Mouse (Mus musculus): ENCODE results near the gene Zic2.

Zic2 gene

DNA sequence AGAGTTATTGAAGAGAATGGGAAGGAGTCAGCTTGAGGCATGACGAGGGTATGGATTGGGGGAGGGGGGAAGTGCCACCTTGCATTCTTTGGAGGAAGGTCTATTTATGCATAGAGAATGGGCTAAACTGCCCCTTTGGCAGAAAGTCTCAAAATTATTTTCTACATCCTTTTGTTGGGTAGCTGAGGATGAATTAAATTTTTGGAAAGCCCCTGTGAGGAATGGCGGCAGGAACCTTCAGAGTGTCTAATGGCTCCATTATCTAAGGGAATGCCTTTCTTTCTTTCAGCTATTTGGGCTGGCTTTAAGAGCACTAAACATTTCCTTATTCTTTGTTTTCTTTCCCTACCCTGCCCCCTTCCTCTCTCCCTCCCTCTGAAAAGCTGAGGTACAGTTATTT lies 5.1 kb downstream of the Zic2 start:
- TF ChIP-seq GATA4 (IDR thresholded peaks at IDR 0.05; ENCODE audit: insufficient replicate concordance, low read length), result no peak

DNA sequence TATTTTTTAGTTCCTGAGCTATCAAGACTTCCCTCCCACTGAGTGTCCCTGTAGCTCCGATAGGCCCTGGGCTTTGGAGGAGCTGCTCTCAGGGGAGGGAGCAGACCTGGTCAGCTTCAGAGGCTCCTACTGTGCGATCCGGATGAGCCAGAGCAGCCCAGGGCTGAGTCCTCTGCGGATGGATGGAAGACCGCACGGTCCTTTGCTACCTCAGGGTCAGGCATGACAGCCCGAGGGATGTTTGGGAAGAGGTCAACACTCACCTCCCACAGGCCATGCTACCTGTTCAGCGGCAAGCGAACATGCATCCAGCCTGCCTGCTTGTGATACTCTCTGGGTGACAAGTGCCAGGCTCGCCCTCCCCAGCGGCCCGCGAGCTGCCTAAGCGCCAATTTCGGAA lies 5.9 kb downstream of the Zic2 start:
- TF ChIP-seq GATA4 (IDR thresholded peaks at IDR 0.05; ENCODE audit: insufficient replicate concordance, low read length), result no peak

DNA sequence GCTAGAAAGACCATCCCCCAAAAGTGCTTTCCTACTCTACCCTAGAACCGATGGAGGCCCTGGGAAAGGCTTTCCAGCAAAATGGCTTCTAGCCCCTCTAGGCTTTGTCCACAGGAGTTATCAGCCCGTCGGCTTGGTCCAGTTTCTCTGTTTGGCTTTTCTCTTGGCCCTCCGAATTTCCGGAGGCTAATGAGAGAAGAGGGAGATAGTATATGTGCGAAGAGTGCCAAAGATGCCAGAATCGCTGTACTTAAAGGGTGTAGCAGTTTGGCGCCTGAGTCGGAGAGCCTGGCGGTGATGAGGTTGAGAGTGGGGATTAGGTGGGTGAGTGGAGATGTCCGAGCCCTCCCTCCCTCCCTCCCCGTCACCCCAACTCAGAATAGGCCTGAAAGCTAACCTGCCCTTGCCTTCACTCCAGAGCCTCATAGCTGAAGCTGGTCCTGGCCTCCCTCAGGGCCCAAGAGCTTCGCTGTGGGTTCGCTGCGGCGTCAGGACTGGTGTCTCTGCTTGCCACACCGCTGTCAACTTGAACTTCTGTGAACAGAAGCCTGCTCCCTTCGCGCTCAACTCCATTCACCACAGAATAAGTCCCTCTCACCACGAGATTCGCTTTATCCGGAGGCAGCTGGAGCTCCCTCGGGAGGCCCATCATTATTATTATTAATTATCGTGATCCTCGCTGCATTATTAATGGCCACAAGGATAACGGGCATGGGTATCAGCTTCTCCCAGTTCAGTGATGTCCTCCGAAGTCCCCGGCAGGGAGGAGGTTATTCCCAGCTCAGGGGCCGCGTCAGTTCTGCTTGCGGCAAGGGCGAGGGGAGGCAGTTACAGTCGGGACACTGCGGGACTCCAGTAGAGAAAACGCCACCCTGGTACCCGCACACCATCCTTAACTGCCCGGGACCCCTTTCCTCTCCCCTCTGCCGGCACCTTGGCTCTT lies 7.1 kb downstream of the Zic2 start:
- TF ChIP-seq GATA4 (IDR thresholded peaks at IDR 0.05; ENCODE audit: insufficient replicate concordance, low read length), result no peak

DNA sequence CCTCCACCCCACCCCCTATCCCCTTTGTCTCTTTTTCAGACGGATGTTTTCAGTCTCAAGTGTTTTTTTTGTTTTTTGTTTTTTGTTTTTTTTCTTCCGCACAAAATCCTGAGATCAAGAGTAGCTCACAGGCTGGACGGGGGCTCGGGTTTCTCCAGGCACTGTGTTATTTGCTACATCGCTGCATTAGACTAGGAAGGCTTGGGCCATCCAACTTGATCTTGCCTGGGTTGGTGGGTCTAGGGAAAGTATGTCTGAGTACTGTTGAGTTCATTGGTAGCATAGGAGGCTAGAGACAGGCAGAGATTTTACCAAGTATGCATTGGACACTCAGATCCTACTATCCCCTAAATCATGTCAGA lies 7.8 kb downstream of the Zic2 start:
- TF ChIP-seq GATA4 (IDR thresholded peaks at IDR 0.05; ENCODE audit: insufficient replicate concordance, low read length), result no peak

DNA sequence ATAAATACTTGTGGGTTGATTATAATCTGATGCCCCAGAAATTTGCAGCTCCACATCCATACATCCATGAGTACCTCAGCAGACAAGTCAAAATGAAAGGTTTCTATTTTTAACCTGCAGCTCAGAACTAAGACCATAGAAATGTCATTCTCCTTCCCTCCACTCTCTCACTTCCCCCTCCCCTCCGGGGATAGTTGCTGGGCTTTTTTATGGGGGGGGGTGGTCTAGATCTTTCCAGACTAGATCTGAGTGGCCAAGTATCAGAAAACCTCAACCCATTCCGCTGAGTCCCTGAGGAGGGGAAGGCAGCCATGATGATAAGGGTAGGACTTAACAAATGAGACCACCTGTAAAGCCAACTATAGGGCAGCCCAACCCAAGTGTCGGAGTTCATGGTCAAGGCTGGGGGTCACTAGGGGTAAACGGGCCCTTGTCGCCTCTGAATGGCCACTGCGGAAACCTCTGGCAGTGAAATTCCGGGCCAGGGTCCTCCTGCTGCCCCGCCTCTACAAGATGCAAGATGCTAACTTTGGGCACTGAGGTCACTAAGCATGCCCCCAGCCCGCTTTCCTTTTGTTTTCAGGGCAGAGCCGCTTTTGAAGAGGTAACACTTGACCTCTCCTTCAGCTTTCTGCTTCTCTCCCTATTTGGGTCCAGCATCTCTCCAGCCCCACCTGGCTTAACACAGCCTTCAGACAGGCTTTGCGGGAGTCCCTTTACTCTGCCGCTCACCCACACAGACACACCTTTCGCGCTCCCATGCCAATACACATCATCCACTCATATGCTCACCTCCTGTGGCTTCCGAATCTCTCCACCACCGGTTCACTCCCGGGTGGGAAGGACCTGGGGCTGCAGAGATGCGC lies 8.6 kb downstream of the Zic2 start:
- TF ChIP-seq GATA4 (IDR thresholded peaks at IDR 0.05; ENCODE audit: insufficient replicate concordance, low read length), result no peak

DNA sequence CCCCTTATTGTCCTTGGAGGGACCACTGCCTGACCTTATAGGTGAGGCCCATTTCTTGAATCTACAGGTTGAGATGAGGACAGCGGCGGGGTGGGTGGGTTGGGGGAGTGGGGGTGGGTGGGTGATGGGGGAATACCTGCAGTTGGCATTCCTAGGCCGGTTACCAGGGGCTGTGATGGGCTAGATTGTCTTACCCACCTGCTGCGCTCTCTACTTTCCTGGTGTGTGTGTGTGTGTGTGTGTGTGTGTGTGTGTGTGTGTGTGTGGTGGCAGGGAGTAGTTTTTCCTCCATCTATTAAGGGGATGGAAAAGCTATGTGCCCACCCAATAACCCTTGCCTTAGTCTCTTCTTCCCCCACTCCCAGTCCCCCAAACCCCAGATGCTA lies 9.2 kb downstream of the Zic2 start:
- no peak for TF ChIP-seq GATA4 (IDR thresholded peaks at IDR 0.05; ENCODE audit: insufficient replicate concordance, low read length)

DNA sequence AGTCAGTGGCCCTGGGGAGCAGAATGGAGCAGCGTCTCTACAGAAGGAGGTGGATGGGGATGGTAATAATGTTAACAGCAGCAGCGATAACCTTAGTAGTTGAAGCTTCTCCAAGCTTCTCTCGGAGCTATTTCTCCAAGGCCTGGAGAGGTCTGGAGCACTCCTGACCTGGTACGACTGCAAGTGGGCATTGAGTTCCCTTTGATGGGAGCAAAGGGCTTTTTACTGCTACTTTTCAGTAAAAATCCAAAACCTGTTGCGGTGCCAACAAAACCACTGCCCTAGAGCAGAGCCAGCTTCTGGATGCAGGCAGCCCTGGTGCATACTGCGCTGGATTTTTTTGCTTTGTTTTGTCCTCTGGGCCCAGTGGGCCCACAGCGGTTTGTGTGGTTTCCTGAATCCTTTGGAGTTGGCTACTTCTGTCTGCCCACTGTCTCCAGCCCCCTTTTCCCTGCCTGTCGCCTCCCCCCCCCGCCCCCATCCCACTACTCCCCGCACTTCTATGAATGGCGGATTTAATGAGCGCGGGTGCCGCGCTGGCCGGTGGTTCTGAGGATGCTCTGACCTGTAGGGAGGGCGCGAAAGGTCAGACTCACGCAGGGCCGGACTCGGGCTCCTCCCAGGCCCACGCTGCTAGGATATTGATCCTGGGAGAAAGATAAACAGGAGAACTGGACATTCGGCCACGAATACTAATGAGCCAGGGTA lies 9.8 kb downstream of the Zic2 start:
- TF ChIP-seq GATA4 (IDR thresholded peaks at IDR 0.05; ENCODE audit: insufficient replicate concordance, low read length), result no peak

DNA sequence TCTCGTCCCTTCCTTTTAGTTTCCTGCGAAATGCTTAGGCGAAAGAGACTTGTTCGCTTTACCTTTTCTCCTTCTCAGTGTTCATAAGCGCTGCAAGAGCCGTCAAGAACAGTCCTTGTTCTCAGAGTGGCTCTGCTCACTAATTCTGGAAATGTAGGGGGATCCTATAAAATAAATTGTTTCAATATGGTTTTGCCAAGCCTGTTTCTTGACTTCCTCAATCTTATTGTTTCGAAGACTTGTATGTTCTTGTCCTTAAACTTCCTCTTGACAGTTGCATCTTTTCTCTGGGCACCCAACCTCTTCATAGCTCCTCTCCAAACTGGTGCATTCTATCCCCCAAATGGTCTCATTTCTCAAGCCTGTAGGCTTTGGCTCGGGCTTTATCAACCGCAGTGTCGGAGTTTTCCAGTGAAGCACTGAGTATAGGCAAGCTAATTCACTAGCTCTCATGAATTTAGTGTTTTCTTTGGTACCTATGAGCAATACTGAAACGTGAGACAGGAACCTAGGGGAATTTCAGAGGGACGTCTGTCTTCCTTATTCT lies 10.5 kb downstream of the Zic2 start:
- no peak for TF ChIP-seq GATA4 (IDR thresholded peaks at IDR 0.05; ENCODE audit: insufficient replicate concordance, low read length)

DNA sequence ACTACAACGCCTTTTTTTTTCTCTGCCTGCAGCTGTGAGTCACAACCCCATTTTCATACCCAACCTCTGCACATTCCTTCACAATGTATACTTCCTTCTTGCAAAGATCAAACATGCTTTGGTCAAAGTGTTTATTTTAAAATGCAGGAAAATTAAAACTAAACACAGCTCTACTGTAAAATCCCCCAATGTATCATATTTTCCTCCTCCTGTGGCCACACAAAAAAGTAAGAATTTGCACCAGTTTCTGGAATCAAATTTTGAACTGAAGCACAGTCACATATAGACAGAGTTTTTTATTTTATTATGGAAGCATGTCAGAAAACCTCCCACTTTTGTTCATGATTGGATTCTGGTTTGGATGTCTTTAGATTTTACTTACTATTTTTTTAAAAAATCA lies 11.4 kb downstream of the Zic2 start:
- TF ChIP-seq GATA4 (IDR thresholded peaks at IDR 0.05; ENCODE audit: insufficient replicate concordance, low read length), result no peak

DNA sequence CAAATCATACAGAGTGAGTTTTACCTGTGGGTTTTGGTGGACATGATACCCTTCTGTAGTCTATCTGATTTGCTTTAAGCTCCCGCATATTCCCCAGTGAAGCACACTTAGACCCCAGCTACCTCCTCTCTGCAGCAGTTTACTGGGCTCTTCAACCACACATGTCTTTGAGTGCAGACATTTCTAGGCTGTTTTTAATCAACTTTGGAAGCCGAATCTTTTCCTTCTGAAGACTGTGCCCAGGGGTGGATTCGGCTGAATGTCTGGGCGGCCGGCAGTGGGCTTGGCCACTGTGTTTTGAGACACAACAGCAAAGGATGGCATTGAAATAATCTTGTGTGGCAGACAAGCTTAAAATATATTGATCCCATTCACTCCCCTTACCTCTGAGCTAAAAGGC lies 12.1 kb downstream of the Zic2 start:
- no peak for TF ChIP-seq GATA4 (IDR thresholded peaks at IDR 0.05; ENCODE audit: insufficient replicate concordance, low read length)

DNA sequence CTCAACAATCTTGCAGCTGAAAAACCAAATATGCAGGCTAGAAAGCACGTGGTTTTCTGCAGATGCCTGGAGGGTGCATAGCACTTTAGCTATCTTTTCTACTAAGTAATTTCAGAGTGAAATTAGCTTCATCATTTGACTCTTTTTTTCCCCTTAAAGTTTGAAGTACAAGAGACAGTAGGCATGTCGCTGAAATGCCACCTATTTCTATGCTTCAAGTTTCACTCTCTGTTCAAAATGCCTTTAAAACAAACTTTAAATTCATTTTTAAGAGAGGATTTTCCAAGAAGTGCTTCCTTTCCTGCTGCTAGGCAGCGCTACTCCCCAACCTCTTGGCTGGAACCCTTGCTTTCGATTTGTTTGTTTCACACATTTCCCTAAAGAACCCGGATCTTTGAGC lies 13.8 kb downstream of the Zic2 start:
- TF ChIP-seq GATA4 (IDR thresholded peaks at IDR 0.05; ENCODE audit: insufficient replicate concordance, low read length), result no peak

DNA sequence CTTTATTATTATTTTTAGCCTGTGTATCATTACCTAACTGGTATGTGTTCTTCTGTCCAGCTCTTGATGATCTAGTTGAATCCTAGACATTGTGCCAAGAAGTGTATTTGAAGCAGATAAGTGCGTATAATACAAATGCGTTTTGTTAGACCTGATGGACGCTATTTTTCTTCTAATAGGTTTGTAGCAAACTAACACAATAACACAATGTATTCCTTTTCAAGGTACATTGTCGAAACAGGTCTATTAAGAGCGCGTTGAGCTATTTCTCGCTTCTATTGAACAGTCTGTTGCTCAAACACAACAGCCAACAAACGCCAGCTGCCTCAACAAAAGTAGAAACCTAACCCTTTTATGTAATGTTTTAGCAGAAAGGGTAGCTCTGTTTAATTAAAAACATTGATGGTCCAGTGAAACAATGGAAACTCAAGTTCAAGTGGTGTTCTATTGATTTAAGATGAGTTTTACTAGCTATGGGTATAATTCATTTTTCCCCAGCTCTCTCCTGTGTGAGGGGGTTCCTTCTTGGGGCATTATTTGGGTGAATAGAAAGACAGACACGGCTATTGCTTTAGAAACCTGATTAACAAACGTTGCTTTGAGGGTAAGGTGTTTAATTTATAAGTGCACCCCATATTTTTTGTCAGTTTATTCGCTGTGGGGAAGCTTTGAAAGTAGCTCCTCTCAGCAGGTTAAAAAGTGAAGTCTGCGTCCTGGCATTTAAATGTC lies 14.6 kb downstream of the Zic2 start:
- TF ChIP-seq GATA4 (IDR thresholded peaks at IDR 0.05; ENCODE audit: insufficient replicate concordance, low read length), result no peak

DNA sequence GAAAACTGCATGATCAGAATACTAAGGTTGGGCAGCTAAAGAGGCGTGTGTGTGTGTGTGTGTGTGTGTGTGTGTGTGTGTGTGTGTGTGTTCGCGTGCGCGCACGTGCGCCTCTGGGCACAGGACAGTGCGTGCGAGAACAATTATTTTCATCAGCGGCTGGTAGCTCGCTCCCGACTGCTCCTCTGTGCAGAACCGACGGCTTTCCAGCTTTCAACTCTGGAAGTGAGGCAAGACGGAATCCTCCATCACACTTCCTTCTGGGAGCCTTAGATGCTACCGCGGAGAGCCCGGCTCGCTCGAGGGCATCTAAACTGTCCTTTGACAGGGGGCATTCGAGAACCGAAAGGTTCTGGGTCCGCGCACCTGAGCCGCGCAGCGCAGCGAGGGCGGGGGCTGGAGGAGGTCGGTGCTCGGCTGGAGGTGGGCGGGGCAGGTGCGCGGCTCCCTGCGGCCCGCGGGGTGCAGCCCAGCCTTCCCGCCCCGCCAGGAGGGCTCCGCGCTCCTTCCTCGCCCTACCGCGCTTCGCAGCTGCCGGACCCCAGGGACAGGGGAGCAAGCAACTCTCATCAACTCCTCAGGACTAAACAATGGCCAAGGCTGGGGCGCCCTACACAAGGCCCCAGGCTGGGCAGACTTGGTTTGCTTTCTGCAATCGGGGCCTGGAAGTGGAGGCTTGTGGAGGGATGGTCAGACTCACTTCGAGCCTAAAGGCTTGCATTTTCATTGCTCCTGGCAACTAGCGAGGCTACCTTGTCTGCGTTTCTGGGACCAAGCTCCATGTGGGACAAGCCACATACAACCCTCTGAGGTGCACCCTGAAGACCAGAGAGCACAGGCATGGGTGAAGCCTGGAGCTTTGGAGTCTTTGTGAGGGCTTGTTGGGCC lies 15.4 kb downstream of the Zic2 start, which contains the start of gene Gm10837:
Gm10837 (plus strand) TSS at position 146 of the 888 bp plus-strand sequence.
- TF ChIP-seq GATA4 (IDR thresholded peaks at IDR 0.05; ENCODE audit: insufficient replicate concordance, low read length), result no peak

DNA sequence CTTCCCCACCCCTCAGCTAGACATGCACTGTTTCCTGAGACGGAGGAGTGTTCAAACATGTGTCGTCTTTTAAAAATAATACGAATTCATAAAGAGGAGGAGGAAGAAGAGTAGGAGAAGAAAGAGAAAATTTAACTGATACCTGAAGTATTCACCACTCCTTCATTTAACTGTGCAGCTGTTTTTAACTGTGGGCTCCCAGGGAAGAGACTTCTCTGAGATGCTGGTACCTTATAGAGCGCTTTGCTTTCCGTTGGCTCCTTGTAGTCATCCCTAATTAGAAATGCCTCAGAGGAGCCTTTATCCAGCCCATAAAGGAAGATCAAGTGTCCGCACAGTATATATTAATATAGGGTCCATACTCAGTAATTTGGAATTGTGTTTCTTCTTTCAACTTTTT lies 16.3 kb downstream of the Zic2 start:
- no peak for TF ChIP-seq GATA4 (IDR thresholded peaks at IDR 0.05; ENCODE audit: insufficient replicate concordance, low read length)
